Mouse (Mus musculus): Measurements from ENCODE around the gene Slc2a10. TPM values are rescaled to one million over a fixed set of nuclear protein-coding genes. Genes with fewer than 3 reads are reported as not detected.

Slc2a10 gene
- polyA plus RNA-seq, 1 experiment, result 0.05 TPM

DNA sequence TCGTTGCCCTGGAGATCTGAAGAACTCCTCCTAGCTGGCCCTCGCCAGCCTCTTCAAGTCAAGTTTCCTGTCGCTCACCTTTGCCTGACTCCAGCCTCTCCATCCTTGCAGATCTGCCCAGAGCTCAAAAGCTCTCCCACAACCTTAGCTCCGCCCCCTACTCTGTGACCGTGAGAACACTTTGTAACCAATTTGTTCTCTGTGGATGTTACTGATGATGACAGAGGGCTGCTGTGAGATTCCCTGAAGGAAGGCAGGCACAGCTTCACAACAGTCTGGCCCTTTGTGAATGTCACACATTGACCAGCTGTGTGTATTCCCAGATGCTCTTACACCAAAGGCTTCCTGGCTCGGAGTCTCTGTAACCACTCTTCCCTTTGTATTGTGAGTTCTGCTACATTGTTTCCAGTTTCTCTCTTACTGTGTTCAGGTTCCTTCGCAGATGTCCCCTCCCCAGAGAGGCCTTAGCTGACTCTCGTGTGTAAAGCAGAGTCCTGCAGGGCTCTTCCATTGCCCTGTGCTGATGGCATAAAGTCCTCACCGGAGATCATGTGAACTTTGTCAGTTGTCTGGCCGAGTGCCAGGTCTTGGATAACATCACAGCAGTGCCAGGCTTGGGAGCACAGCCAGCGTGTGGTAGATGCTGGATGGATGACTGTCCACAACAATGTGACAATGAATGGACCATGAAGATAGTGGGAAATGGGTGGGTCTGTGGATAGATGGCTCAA is 9.4 kb downstream of the Slc2a10 start:
- peaks cover 48% of the 10 kb centered on the region for H3K27me3 ChIP-seq (ENCODE audit: control insufficient read depth, insufficient read depth, insufficient read length)
- no peaks in the 10 kb centered on the region for H3K79me2 ChIP-seq (ENCODE audit: control insufficient read depth, insufficient read depth)
- TF ChIP-seq USF1 (IDR thresholded peaks at IDR 0.05; ENCODE audit: low read depth) (no peak), MYOG (IDR thresholded peaks at IDR 0.05; ENCODE audit: control insufficient read depth in 1 of 3, insufficient read depth in 1 of 3, insufficient read length in 2 of 3, low read depth in 2 of 3) (no peak), CEBPB (IDR thresholded peaks at IDR 0.05; ENCODE audit: insufficient read depth, poor library complexity, severe bottlenecking) (no peak), POLR2A (IDR thresholded peaks at IDR 0.05; ENCODE audit: insufficient read length, low read depth) (no peak), MYOD1 (IDR thresholded peaks at IDR 0.05; ENCODE audit: control insufficient read depth in 1 of 3, insufficient read length in 2 of 3, low read depth in 2 of 3) (no peak), POLR2AphosphoS2 (IDR thresholded peaks at IDR 0.05; ENCODE audit: insufficient read length, low read depth) (no peak), REST (IDR thresholded peaks at IDR 0.05; ENCODE audit: insufficient read depth, insufficient read length) (no peak), MAX (IDR thresholded peaks at IDR 0.05; ENCODE audit: low read depth) (no peak), TCF12 (IDR thresholded peaks at IDR 0.05; ENCODE audit: insufficient read depth, poor library complexity, severe bottlenecking) (no peak), TCF3 (IDR thresholded peaks at IDR 0.05; ENCODE audit: insufficient read length, low read depth) (no peak), E2F4 (IDR thresholded peaks at IDR 0.05; ENCODE audit: insufficient read depth) (no peak), SRF (IDR thresholded peaks at IDR 0.05; ENCODE audit: control insufficient read depth, insufficient read length, low read depth) (no peak)
- no peaks in the 10 kb centered on the region for H3K36me3 ChIP-seq (ENCODE audit: control insufficient read depth, insufficient read depth)
- H3K4me2 ChIP-seq (ENCODE audit: low read depth), result no peak overlapping the region
- no peak overlapping the region for H3ac ChIP-seq (ENCODE audit: control insufficient read depth, insufficient read length)
- H3K4me3 ChIP-seq, result no peak overlapping the region

DNA sequence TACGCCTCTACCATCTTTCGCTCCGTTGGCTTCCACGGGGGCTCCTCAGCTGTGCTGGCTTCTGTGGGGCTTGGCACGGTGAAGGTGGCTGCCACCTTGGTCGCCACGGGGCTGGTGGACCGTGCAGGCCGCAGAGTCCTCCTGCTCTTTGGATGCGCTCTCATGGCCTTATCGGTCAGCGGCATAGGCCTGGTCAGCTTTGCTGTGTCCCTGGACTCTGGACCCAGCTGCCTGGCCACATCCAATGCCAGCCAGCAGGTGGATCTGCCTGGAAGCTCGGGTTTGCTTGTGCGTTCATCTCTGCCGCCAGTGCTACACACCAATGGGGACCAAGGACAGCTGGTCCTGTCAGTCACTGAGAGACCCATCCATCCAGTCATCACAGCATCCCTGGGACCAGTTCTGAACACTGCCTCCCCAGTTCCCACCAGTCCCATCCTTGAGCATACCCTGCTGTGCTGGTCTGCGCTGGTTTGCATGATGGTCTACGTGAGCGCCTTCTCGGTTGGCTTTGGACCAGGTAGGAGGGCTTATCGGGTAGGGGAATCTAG is 11.7 kb downstream of the Slc2a10 start:
- no peak for TF ChIP-seq POLR2A (IDR thresholded peaks at IDR 0.05; ENCODE audit: insufficient read length, low read depth)
- peak in 1 of 3 experiments; percentile 1 for TF ChIP-seq MYOG (IDR thresholded peaks at IDR 0.05; ENCODE audit: control insufficient read depth in 1 of 3, insufficient read depth in 1 of 3, insufficient read length in 2 of 3, low read depth in 2 of 3)
- no peak for TF ChIP-seq REST (IDR thresholded peaks at IDR 0.05; ENCODE audit: insufficient read depth, insufficient read length)
- peak in 2 of 3 experiments; percentile 79 to 82 for TF ChIP-seq MYOD1 (IDR thresholded peaks at IDR 0.05; ENCODE audit: control insufficient read depth in 1 of 3, insufficient read length in 2 of 3, low read depth in 2 of 3)
- TF ChIP-seq TCF3 (IDR thresholded peaks at IDR 0.05; ENCODE audit: insufficient read length, low read depth), result peak; percentile 8
- Histone ChIP-seq H3K4me3 (no peak overlapping the region), H3ac (ENCODE audit: control insufficient read depth, insufficient read length) (no peak overlapping the region), H3K27me3 (ENCODE audit: control insufficient read depth, insufficient read depth, insufficient read length) (peaks cover 50% of the 10 kb centered on the region), H3K4me2 (ENCODE audit: low read depth) (no peak overlapping the region), H3K36me3 (ENCODE audit: control insufficient read depth, insufficient read depth) (no peaks in the 10 kb centered on the region), H3K79me2 (ENCODE audit: control insufficient read depth, insufficient read depth) (no peaks in the 10 kb centered on the region)

- Histone ChIP-seq H3K4me3 (no peak overlapping the region), H3ac (ENCODE audit: control insufficient read depth, insufficient read length) (no peak overlapping the region), H3K79me2 (ENCODE audit: control insufficient read depth, insufficient read depth) (no peaks in the 10 kb centered on the region), H3K27me3 (ENCODE audit: control insufficient read depth, insufficient read depth, insufficient read length) (peaks cover 53% of the 10 kb centered on the region), H3K36me3 (ENCODE audit: control insufficient read depth, insufficient read depth) (no peaks in the 10 kb centered on the region), H3K4me2 (ENCODE audit: low read depth) (no peak overlapping the region)
- no peak for TF ChIP-seq POLR2AphosphoS2 (IDR thresholded peaks at IDR 0.05; ENCODE audit: insufficient read length, low read depth)
- TF ChIP-seq MYOG (IDR thresholded peaks at IDR 0.05; ENCODE audit: control insufficient read depth in 1 of 3, insufficient read depth in 1 of 3, insufficient read length in 2 of 3, low read depth in 2 of 3), result no peak
- no peak for TF ChIP-seq E2F4 (IDR thresholded peaks at IDR 0.05; ENCODE audit: insufficient read depth)
- no peak for TF ChIP-seq SRF (IDR thresholded peaks at IDR 0.05; ENCODE audit: control insufficient read depth, insufficient read length, low read depth)
- no peak for TF ChIP-seq USF1 (IDR thresholded peaks at IDR 0.05; ENCODE audit: low read depth)
- TF ChIP-seq CEBPB (IDR thresholded peaks at IDR 0.05; ENCODE audit: insufficient read depth, poor library complexity, severe bottlenecking), result no peak
- TF ChIP-seq POLR2A (IDR thresholded peaks at IDR 0.05; ENCODE audit: insufficient read length, low read depth), result no peak
- TF ChIP-seq TCF3 (IDR thresholded peaks at IDR 0.05; ENCODE audit: insufficient read length, low read depth), result no peak
- no peak for TF ChIP-seq MYOD1 (IDR thresholded peaks at IDR 0.05; ENCODE audit: control insufficient read depth in 1 of 3, insufficient read length in 2 of 3, low read depth in 2 of 3)
- TF ChIP-seq TCF12 (IDR thresholded peaks at IDR 0.05; ENCODE audit: insufficient read depth, poor library complexity, severe bottlenecking), result no peak
- TF ChIP-seq MAX (IDR thresholded peaks at IDR 0.05; ENCODE audit: low read depth), result no peak
- no peak for TF ChIP-seq REST (IDR thresholded peaks at IDR 0.05; ENCODE audit: insufficient read depth, insufficient read length)
These were observed 22.0 kb downstream of the Slc2a10 start for GRCm38 (mm10) chr2:165525609-165526008.

DNA sequence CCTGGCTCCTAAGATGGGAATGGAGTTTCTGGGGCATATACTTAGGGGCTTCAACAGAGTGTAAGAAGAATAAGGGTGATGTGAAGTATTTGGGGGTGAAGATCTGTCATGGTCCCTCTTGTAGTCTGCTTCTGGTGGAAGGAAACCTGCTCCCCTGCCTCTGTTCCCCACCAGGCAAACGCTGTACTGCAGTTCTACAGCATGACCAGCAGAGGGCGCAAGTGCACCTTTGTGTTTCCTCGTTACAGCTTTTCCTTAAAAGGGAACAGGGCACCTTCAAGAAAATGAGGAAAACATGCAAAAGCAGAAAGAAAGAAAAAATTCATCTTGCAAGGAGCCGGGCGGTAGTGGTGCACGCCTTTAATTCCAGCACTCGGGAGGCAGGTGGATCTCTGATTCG is 25.5 kb downstream of the Slc2a10 start:
- Histone ChIP-seq H3K36me3 (ENCODE audit: control insufficient read depth, insufficient read depth) (no peaks in the 10 kb centered on the region), H3K4me2 (ENCODE audit: low read depth) (no peak overlapping the region), H3K27me3 (ENCODE audit: control insufficient read depth, insufficient read depth, insufficient read length) (peaks cover 34% of the 10 kb centered on the region), H3K79me2 (ENCODE audit: control insufficient read depth, insufficient read depth) (no peaks in the 10 kb centered on the region), H3ac (ENCODE audit: control insufficient read depth, insufficient read length) (no peak overlapping the region), H3K4me3 (no peak overlapping the region)
- TF ChIP-seq SRF (IDR thresholded peaks at IDR 0.05; ENCODE audit: control insufficient read depth, insufficient read length, low read depth) (peak; percentile 90), CEBPB (IDR thresholded peaks at IDR 0.05; ENCODE audit: insufficient read depth, poor library complexity, severe bottlenecking) (no peak)

DNA sequence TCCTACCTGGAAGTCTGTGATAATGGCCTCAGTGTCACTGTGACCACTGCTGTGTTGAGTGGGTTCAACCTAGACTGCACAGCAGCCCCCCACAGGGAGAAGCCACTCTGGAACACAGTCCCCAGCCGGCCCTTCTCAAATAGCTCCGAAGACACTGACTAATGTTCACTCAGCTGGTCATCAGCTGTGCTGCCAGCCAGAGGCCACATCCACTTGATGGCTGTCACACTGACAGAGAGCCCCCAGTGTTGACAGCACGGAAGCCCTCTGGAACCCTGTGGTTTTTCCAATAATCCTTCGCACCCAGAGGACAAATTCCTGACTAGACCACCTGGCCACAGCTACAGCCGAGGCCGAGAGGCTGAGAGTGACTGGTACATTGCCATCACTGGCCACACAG is 30.2 kb downstream of the Slc2a10 start:
- Histone ChIP-seq H3K4me3 (no peak overlapping the region), H3K36me3 (ENCODE audit: control insufficient read depth, insufficient read depth) (no peaks in the 10 kb centered on the region), H3K4me2 (ENCODE audit: low read depth) (no peak overlapping the region), H3K79me2 (ENCODE audit: control insufficient read depth, insufficient read depth) (no peaks in the 10 kb centered on the region), H3ac (ENCODE audit: control insufficient read depth, insufficient read length) (no peak overlapping the region), H3K27me3 (ENCODE audit: control insufficient read depth, insufficient read depth, insufficient read length) (peaks cover 4% of the 10 kb centered on the region)
- TF ChIP-seq TCF3 (IDR thresholded peaks at IDR 0.05; ENCODE audit: insufficient read length, low read depth) (peak; percentile 46), MYOG (IDR thresholded peaks at IDR 0.05; ENCODE audit: control insufficient read depth in 1 of 3, insufficient read depth in 1 of 3, insufficient read length in 2 of 3, low read depth in 2 of 3) (peak in 2 of 3 experiments; percentile 29 to 73), TCF12 (IDR thresholded peaks at IDR 0.05; ENCODE audit: insufficient read depth, poor library complexity, severe bottlenecking) (peak; percentile 33), REST (IDR thresholded peaks at IDR 0.05; ENCODE audit: insufficient read depth, insufficient read length) (no peak), MYOD1 (IDR thresholded peaks at IDR 0.05; ENCODE audit: control insufficient read depth in 1 of 3, insufficient read length in 2 of 3, low read depth in 2 of 3) (peak in 2 of 3 experiments; percentile 35 to 82)

Measured in myocyte (in vitro differentiated cells).